Mouse (Mus musculus) kidney, postnatal 0 days (tissue): ENCODE results near the gene Tmem132d. TPM values are rescaled to one million over a fixed set of nuclear protein-coding genes. Genes with fewer than 3 reads are reported as not detected.
A peak's percentile ranks its signal among the peaks of the same experiment; 100 is the strongest.

Experiments used
- ATAC-seq: fragments of 200-750 bp; cut with Nextera tagmentation; replicated peaks from 2 replicates; pipeline ENCODE4 v1.8.0; 2017; ENCODE audit warnings: low read depth, moderate number of reproducible peaks, moderate TSS enrichment, moderate library complexity; ENCODE audit not compliant: low FRiP score
- DNase-seq: peaks from one replicate; pipeline ENCODE4 v3.0.0-alpha.2; 2016; ENCODE audit warnings: low spot score
- H3K27ac ChIP-seq: fragments of 300-500 bp; sonication (generic); 2 replicates; pipeline ENCODE4 v1.5.1; 2014; ENCODE audit warnings: mild to moderate bottlenecking
- H3K27me3 ChIP-seq: fragments of 300-500 bp; sonication (generic); 2 replicates; pipeline ENCODE4 v1.6.1; 2014; ENCODE audit warnings: low read length, mixed read lengths; ENCODE audit not compliant: insufficient read depth
- H3K36me3 ChIP-seq: fragments of 300-500 bp; sonication (generic); 2 replicates; pipeline ENCODE4 v1.6.1; 2014; ENCODE audit warnings: low read length, mixed read lengths; ENCODE audit not compliant: insufficient read depth
- H3K4me1 ChIP-seq: fragments of 300-500 bp; sonication (generic); replicated peaks from 2 replicates; pipeline ENCODE4 v1.6.1; 2014; ENCODE audit warnings: antibody characterized with exemption, low read length, mixed read lengths; ENCODE audit not compliant: insufficient read depth
- H3K4me2 ChIP-seq: fragments of 300-500 bp; sonication (generic); 2 replicates; pipeline ENCODE4 v1.6.1; 2014; ENCODE audit warnings: mild to moderate bottlenecking, low read length, moderate library complexity, mixed read lengths
- H3K4me3 ChIP-seq: fragments of 300-500 bp; sonication (generic); replicated peaks from 2 replicates; pipeline ENCODE4 v1.5.1; 2014; ENCODE audit warnings: low read depth, low read length
- H3K9ac ChIP-seq: fragments of 300-500 bp; sonication (generic); 2 replicates; pipeline ENCODE4 v1.6.1; 2014; ENCODE audit warnings: low read depth, low read length
- H3K9me3 ChIP-seq: fragments of 300-500 bp; sonication (generic); replicated peaks from 2 replicates; pipeline ENCODE4 v1.6.1; 2016; ENCODE audit warnings: low read length, inconsistent platforms, mixed read lengths
- CTCF ChIP-seq: IDR thresholded peaks from 2 replicates; pipeline ENCODE4 v1.5.1; 2016; ENCODE audit warnings: antibody characterized with exemption, low read depth, mild to moderate bottlenecking, moderate library complexity
- WGBS: fragments of 180-500 bp; shearing (Covaris S2); extraction: QIAGEN DNeasy Blood & Tissue Kit; methylation state at CpG from one replicate; pipeline ENCODE4 v1.1.7; 2014; 5-methylcytosine and 5-hydroxymethylcytosine counted together
- polyA plus RNA-seq: library from polyadenylated mRNA; unstranded; fragments of >200 nt; fragmentation: Nextera tagmentation; extraction: Ambion mirVana; gene quantifications from 2 replicates; pipeline ENCODE4 v1.2.1, GENCODE M21; 2015

The Tmem132d gene
- polyA plus RNA-seq, 1 experiment from 2014 or later, result 0.14 TPM

GRCm38 (mm10) chr5:127976661-127977060 is 456.2 kb downstream of the Tmem132d start:
- DNase-seq, result no peak
- no peak overlapping the region for H3K9ac ChIP-seq
- H3K36me3 ChIP-seq, result no peaks in the 10 kb centered on the region
- ATAC-seq, result no peak
- WGBS, result 66% methylated on average over 10 of the region's 10 CpGs
- H3K27ac ChIP-seq, result no peak overlapping the region
- no peaks in the 10 kb centered on the region for H3K27me3 ChIP-seq
- no peak for TF ChIP-seq CTCF
- no peaks in the 10 kb centered on the region for H3K4me1 ChIP-seq
- H3K4me3 ChIP-seq, result no peak overlapping the region
- H3K9me3 ChIP-seq, result no peaks in the 10 kb centered on the region
- no peak overlapping the region for H3K4me2 ChIP-seq

- 87% methylated on average over 3 of the region's 3 CpGs for WGBS
- Histone ChIP-seq H3K27ac (no peak overlapping the region), H3K4me3 (no peak overlapping the region), H3K9me3 (no peaks in the 10 kb centered on the region), H3K36me3 (no peaks in the 10 kb centered on the region), H3K9ac (no peak overlapping the region), H3K27me3 (no peaks in the 10 kb centered on the region), H3K4me1 (no peaks in the 10 kb centered on the region), H3K4me2 (no peak overlapping the region)
- DNase-seq, result no peak
- ATAC-seq, result no peak
- peak; percentile 30; the same call in 1 of the 2 replicates for TF ChIP-seq CTCF
Observed at GRCm38 (mm10) chr5:127965700-127966099, 467.2 kb downstream of the Tmem132d start.

- Histone ChIP-seq H3K27ac (no peak overlapping the region), H3K4me1 (no peaks in the 10 kb centered on the region), H3K9ac (no peak overlapping the region), H3K9me3 (no peaks in the 10 kb centered on the region), H3K4me2 (no peak overlapping the region), H3K27me3 (no peaks in the 10 kb centered on the region), H3K4me3 (no peak overlapping the region), H3K36me3 (no peaks in the 10 kb centered on the region)
- TF ChIP-seq CTCF, result no peak
- no peak for DNase-seq
- ATAC-seq, result no peak
- 81% methylated on average over 4 of the region's 4 CpGs for WGBS
Observed at GRCm38 (mm10) chr5:127962656-127963055, 470.2 kb downstream of the Tmem132d start.

GRCm38 (mm10) chr5:127956511-127957097 is 476.3 kb downstream of the Tmem132d start:
- no peaks in the 10 kb centered on the region for H3K36me3 ChIP-seq
- ATAC-seq (no peak), DNase-seq (no peak)
- no peak overlapping the region for H3K4me3 ChIP-seq
- H3K4me2 ChIP-seq, result no peak overlapping the region
- no peak overlapping the region for H3K9ac ChIP-seq
- H3K9me3 ChIP-seq, result no peaks in the 10 kb centered on the region
- H3K27ac ChIP-seq, result no peak overlapping the region
- H3K27me3 ChIP-seq, result no peaks in the 10 kb centered on the region
- TF ChIP-seq CTCF, result no peak
- no peaks in the 10 kb centered on the region for H3K4me1 ChIP-seq
- WGBS, result 76% methylated on average over 17 of the region's 17 CpGs

GRCm38 (mm10) chr5:127954231-127954790 is 478.6 kb downstream of the Tmem132d start:
- no peaks in the 10 kb centered on the region for H3K9me3 ChIP-seq
- WGBS, result 53% methylated on average over 16 of the region's 16 CpGs
- TF ChIP-seq CTCF, result no peak
- H3K9ac ChIP-seq, result no peak overlapping the region
- no peaks in the 10 kb centered on the region for H3K27me3 ChIP-seq
- no peaks in the 10 kb centered on the region for H3K4me1 ChIP-seq
- no peaks in the 10 kb centered on the region for H3K36me3 ChIP-seq
- no peak for ATAC-seq
- no peak overlapping the region for H3K4me3 ChIP-seq
- H3K4me2 ChIP-seq, result no peak overlapping the region
- DNase-seq, result no peak
- H3K27ac ChIP-seq, result no peak overlapping the region

- ATAC-seq, result no peak
- H3K4me2 ChIP-seq, result no peak overlapping the region
Observed at GRCm38 (mm10) chr5:127952800-127953199, 480.1 kb downstream of the Tmem132d start.

More at GRCm38 (mm10) chr5:127952800-127953199, 480.1 kb downstream of the Tmem132d start:
- no peak overlapping the region for H3K9ac ChIP-seq
- H3K9me3 ChIP-seq, result no peaks in the 10 kb centered on the region
- 33% methylated on average over 6 of the region's 6 CpGs for WGBS
- H3K4me3 ChIP-seq, result no peak overlapping the region
- peak; percentile 20 for DNase-seq
- H3K27me3 ChIP-seq, result no peaks in the 10 kb centered on the region
- no peak for TF ChIP-seq CTCF
- H3K36me3 ChIP-seq, result no peaks in the 10 kb centered on the region
- H3K4me1 ChIP-seq, result no peaks in the 10 kb centered on the region
- no peak overlapping the region for H3K27ac ChIP-seq
